Mouse (Mus musculus) myocyte (in vitro differentiated cells): ENCODE measurements around the gene Ralgps1.

Experiments used
- CEBPB ChIP-seq: IDR thresholded peaks from 2 replicates; pipeline ENCODE4 v1.6.1; 2011; ENCODE audit warnings: mild to moderate bottlenecking, moderate library complexity; ENCODE audit not compliant: poor library complexity, insufficient read depth, severe bottlenecking
- E2F4 ChIP-seq: IDR thresholded peaks from one replicate; pipeline ENCODE4 v1.6.1; 2011; ENCODE audit warnings: mild to moderate bottlenecking, control low read depth, moderate library complexity; ENCODE audit not compliant: insufficient read depth
- MAX ChIP-seq: IDR thresholded peaks from one replicate; pipeline ENCODE4 v1.6.1; 2011; ENCODE audit warnings: low read depth, mild to moderate bottlenecking, control low read depth
- MYOD1 ChIP-seq, 3 experiments: IDR thresholded peaks; one replicate each; pipeline ENCODE4 v1.6.1; 2011; ENCODE audit warnings: control low read depth in 2 of 3, low read depth in 2 of 3, mild to moderate bottlenecking in 2 of 3, moderate library complexity in 1 of 3; ENCODE audit not compliant: insufficient read length in 2 of 3, control insufficient read depth in 1 of 3
- MYOG ChIP-seq, 3 experiments: IDR thresholded peaks; one replicate each; pipeline ENCODE4 v1.6.1; 2011; ENCODE audit warnings: control low read depth in 2 of 3, low read depth in 2 of 3, mild to moderate bottlenecking in 2 of 3; ENCODE audit not compliant: insufficient read length in 2 of 3, control insufficient read depth in 1 of 3, insufficient read depth in 1 of 3
- POLR2A ChIP-seq: IDR thresholded peaks from one replicate; pipeline ENCODE4 v1.6.1; 2011; ENCODE audit warnings: low read depth, mild to moderate bottlenecking, control low read depth, moderate library complexity; ENCODE audit not compliant: insufficient read length
- POLR2AphosphoS2 ChIP-seq: IDR thresholded peaks from one replicate; pipeline ENCODE4 v1.6.1; 2011; ENCODE audit warnings: low read depth, control low read depth; ENCODE audit not compliant: insufficient read length
- TCF12 ChIP-seq: IDR thresholded peaks from one replicate; pipeline ENCODE4 v1.6.1; 2011; ENCODE audit warnings: mild to moderate bottlenecking, control low read depth; ENCODE audit not compliant: poor library complexity, insufficient read depth, severe bottlenecking
- USF1 ChIP-seq: IDR thresholded peaks from one replicate; pipeline ENCODE4 v1.6.1; 2011; ENCODE audit warnings: low read depth, mild to moderate bottlenecking, control low read depth, moderate library complexity

- TF ChIP-seq POLR2A (no peak), CEBPB (no peak), TCF12 (no peak), E2F4 (no peak), USF1 (no peak), MAX (no peak), POLR2AphosphoS2 (no peak), MYOG (IDR thresholded peaks at IDR 0.05; ENCODE audit: control insufficient read depth in 1 of 3, insufficient read depth in 1 of 3, insufficient read length in 2 of 3, low read depth in 2 of 3) (no peak), MYOD1 (IDR thresholded peaks at IDR 0.05; ENCODE audit: control insufficient read depth in 1 of 3, insufficient read length in 2 of 3, low read depth in 2 of 3) (no peak)
These were observed 116.8 kb downstream of the Ralgps1 start for GRCm38 (mm10) chr2:33254318-33254985.
